In the genomic region with DNA sequence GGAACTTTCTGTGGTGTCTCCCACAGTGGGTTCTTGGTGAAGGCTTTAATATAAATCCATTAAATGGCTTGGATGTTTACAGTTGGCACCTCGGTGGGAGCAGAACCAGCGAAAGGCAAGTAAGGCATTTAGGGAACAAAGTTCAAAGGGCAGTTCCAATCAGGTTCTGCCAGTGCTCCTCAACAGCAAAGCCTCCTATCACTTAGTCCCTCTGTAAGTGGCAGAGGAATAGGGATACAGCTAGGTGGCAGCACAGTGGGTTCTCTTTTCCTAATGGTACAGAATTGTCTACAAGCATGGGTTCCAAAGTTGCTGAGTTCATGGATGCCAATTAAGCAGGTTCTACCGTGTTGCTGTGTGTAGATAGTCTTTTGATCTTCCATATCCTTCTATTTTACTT, we compare ENCODE assay signal across 12 mouse cellular contexts. TPM values are rescaled to one million over a fixed set of nuclear protein-coding genes. Genes with fewer than 3 reads are reported as not detected.
DNase-seq lines count a peak whose midpoint lies in the region; ATAC-seq and TF ChIP-seq lines count a peak whose summit lies in the region.
"Had no signal": no experiment of that assay in that cellular context is flagged by ENCODE, and none has a peak within 500 bp of the region (broad histone marks: within the 10 kb centered on the region; RNA-seq: fewer than 3 reads in every experiment).

No protein-coding gene starts in this region.

- 49% methylated on average over 3 of the region's 3 CpGs for WGBS in lung, postnatal 0 days
- 50% methylated on average over 3 of the region's 3 CpGs for WGBS in kidney, postnatal 0 days
- 35% methylated on average over 3 of the region's 3 CpGs for WGBS in stomach, postnatal 0 days

- H3K9me3 ChIP-seq in lung, postnatal 0 days (ENCODE audit: low read length): no peaks in the 10 kb centered on the region
- H3K9me3 ChIP-seq in kidney, postnatal 0 days (replicated peaks; ENCODE audit: low read length): no peaks in the 10 kb centered on the region
- no peaks in the 10 kb centered on the region for H3K9me3 ChIP-seq in stomach, postnatal 0 days (ENCODE audit: control insufficient read depth, low read length)
- H3K9me3 ChIP-seq: forebrain, embryonic 12.5 days; hindbrain, embryonic 13.5 days had no signal

- no peak for DNase-seq in gastrocnemius, adult 2 months
- DNase-seq in gastrocnemius, adult 8-10 months (ENCODE audit: low spot score in 2 of 2): no peak
- DNase-seq in lung, postnatal 0 days (ENCODE audit: low spot score): peak; percentile 29
- no peak for DNase-seq in lung, postnatal 25 days (ENCODE audit: low spot score)
- peak; percentile 9 for DNase-seq in kidney, postnatal 0 days (ENCODE audit: low spot score)
- peak; percentile 30 for DNase-seq in stomach, postnatal 0 days (ENCODE audit: low spot score)
- DNase-seq in frontal cortex, postnatal 14 days (ENCODE audit: low spot score in 2 of 2): no peak
- DNase-seq in left cerebral cortex, adult 11 months (ENCODE audit: low spot score): no peak
- DNase-seq: lung, postnatal 10 days; thymus, postnatal 36 days had no signal

- H3K4me1 ChIP-seq in lung, postnatal 0 days (ENCODE audit: insufficient read depth, low read depth, low read length): peaks cover 3% of the 10 kb centered on the region; the same call in 1 of the 2 replicates
- H3K4me1 ChIP-seq in kidney, postnatal 0 days (replicated peaks; ENCODE audit: insufficient read depth, low read length): no peaks in the 10 kb centered on the region
- 0 out of 2 replicates have a peak, but pooled peaks cover 2% of the 10 kb centered on the region for H3K4me1 ChIP-seq in stomach, postnatal 0 days (replicated peaks; ENCODE audit: control insufficient read depth, insufficient read depth)

- no peak overlapping the region for H3K9ac ChIP-seq in lung, postnatal 0 days (replicated peaks; ENCODE audit: low read depth)
- no peak overlapping the region for H3K9ac ChIP-seq in kidney, postnatal 0 days (ENCODE audit: low read depth, low read length)
- no peak overlapping the region for H3K9ac ChIP-seq in stomach, postnatal 0 days (ENCODE audit: low read length)

- no peak overlapping the region for H3K27ac ChIP-seq in gastrocnemius, adult 2 months
- H3K27ac ChIP-seq in lung, postnatal 0 days (ENCODE audit: low read length): no peak overlapping the region
- no peak overlapping the region for H3K27ac ChIP-seq in kidney, postnatal 0 days
- no peak overlapping the region for H3K27ac ChIP-seq in stomach, postnatal 0 days (replicated peaks)
- H3K27ac ChIP-seq: forebrain, embryonic 12.5 days; hindbrain, embryonic 13.5 days had no signal

- no peak overlapping the region for H3K4me2 ChIP-seq in lung, postnatal 0 days (replicated peaks; ENCODE audit: low read depth, low read length)
- H3K4me2 ChIP-seq in kidney, postnatal 0 days (ENCODE audit: low read length): no peak overlapping the region
- no peak overlapping the region for H3K4me2 ChIP-seq in stomach, postnatal 0 days (replicated peaks; ENCODE audit: low read depth)

- no peak for TF ChIP-seq EP300 in lung, postnatal 0 days (IDR thresholded peaks at IDR 0.05)
- TF ChIP-seq EP300 in stomach, postnatal 0 days (optimal IDR thresholded peaks at IDR 0.05): no peak

- TF ChIP-seq CTCF in gastrocnemius, adult 2 months (IDR thresholded peaks at IDR 0.05): peak; percentile 38
- TF ChIP-seq CTCF in lung, postnatal 0 days (IDR thresholded peaks at IDR 0.05): peak; percentile 57
- peak; percentile 53; the same call in 1 of the 2 replicates for TF ChIP-seq CTCF in kidney, postnatal 0 days (IDR thresholded peaks at IDR 0.05; ENCODE audit: low read depth)
- TF ChIP-seq CTCF in stomach, postnatal 0 days (IDR thresholded peaks at IDR 0.05; ENCODE audit: low read depth): peak; percentile 68

- no peaks in the 10 kb centered on the region for H3K36me3 ChIP-seq in lung, postnatal 0 days (ENCODE audit: insufficient read depth, low read length)
- no peaks in the 10 kb centered on the region for H3K36me3 ChIP-seq in kidney, postnatal 0 days (ENCODE audit: insufficient read depth, low read length)
- no peaks in the 10 kb centered on the region for H3K36me3 ChIP-seq in stomach, postnatal 0 days (ENCODE audit: control insufficient read depth, insufficient read depth, low read length)
- H3K36me3 ChIP-seq: forebrain, embryonic 12.5 days; hindbrain, embryonic 13.5 days had no signal

- no peaks in the 10 kb centered on the region for H3K27me3 ChIP-seq in lung, postnatal 0 days (replicated peaks; ENCODE audit: insufficient read depth, low read length)
- H3K27me3 ChIP-seq in kidney, postnatal 0 days (ENCODE audit: insufficient read depth, low read length): no peaks in the 10 kb centered on the region
- H3K27me3 ChIP-seq in stomach, postnatal 0 days (ENCODE audit: control insufficient read depth, insufficient read depth, low read length): no peaks in the 10 kb centered on the region
- H3K27me3 ChIP-seq: hindbrain, embryonic 13.5 days had no signal

- intact Hi-C loops in gastrocnemius, adult 2 months (cut with DNase I): no loop called here

- ATAC-seq in lung, postnatal 0 days: no peak
- ATAC-seq in kidney, postnatal 0 days (replicated peaks; ENCODE audit: low FRiP score, low read depth): no peak
- ATAC-seq in stomach, postnatal 0 days (ENCODE audit: low FRiP score, low TSS enrichment): no peak

- no peak overlapping the region for H3K4me3 ChIP-seq in gastrocnemius, adult 2 months
- no peak overlapping the region for H3K4me3 ChIP-seq in lung, postnatal 0 days (ENCODE audit: low read depth, low read length)
- no peak overlapping the region for H3K4me3 ChIP-seq in kidney, postnatal 0 days (replicated peaks; ENCODE audit: low read depth, low read length)
- H3K4me3 ChIP-seq in stomach, postnatal 0 days (ENCODE audit: low read depth, low read length): no peak overlapping the region

RNA-seq across cellular contexts. Expression of gene Ehhadh, which starts 1.0 kb away (rescaled TPM):
- 1 to 10 TPM; 5.7 to 6.8 TPM for total RNA-seq in gastrocnemius, adult 2 months (2021)
- 1 to 10 TPM; 6.1 to 8.3 (median 7.1) TPM for total RNA-seq in gastrocnemius, adult 8-10 months (2022)
- polyA plus RNA-seq in lung, postnatal 0 days (2015; fragmentation: Nextera tagmentation; extraction: Ambion mirVana): 2.0 and 2.5 TPM in 2 replicates
- 16.5 and 17.8 TPM in 2 replicates for polyA plus RNA-seq in kidney, postnatal 0 days (2015; fragmentation: Nextera tagmentation; extraction: Ambion mirVana)
- polyA plus RNA-seq in stomach, postnatal 0 days (2015; fragmentation: Nextera tagmentation; extraction: Ambion mirVana): 29.0 and 30.9 TPM in 2 replicates

RNA-seq across cellular contexts. Expression of gene Map3k13, which starts 5.6 kb away (rescaled TPM):
- total RNA-seq in gastrocnemius, adult 2 months (2021): under 1 TPM; 0.70 to 0.74 TPM
- under 1 TPM; 0.56 to 0.75 (median 0.61) TPM for total RNA-seq in gastrocnemius, adult 8-10 months (2022)
- polyA plus RNA-seq in lung, postnatal 0 days (2015; fragmentation: Nextera tagmentation; extraction: Ambion mirVana): 0.37 TPM in 2 replicates
- 0.53 and 0.66 TPM in 2 replicates for polyA plus RNA-seq in kidney, postnatal 0 days (2015; fragmentation: Nextera tagmentation; extraction: Ambion mirVana)
- polyA plus RNA-seq in stomach, postnatal 0 days (2015; fragmentation: Nextera tagmentation; extraction: Ambion mirVana): 0.40 and 0.50 TPM in 2 replicates

Comparison
In these comparisons a context has a peak if more than half of its experiments do, and no peak if none do; other contexts are left out.
1. DNase-seq: peak in lung, postnatal 0 days (single experiment), kidney, postnatal 0 days (single experiment) and stomach, postnatal 0 days (single experiment); none in gastrocnemius, adult 2 months (single experiment), gastrocnemius, adult 8-10 months (0 of 2), lung, postnatal 25 days (single experiment), frontal cortex, postnatal 14 days (0 of 2) and left cerebral cortex, adult 11 months (single experiment).
2. Peak in every context shown above with its lines, with median percentiles within 50 percentile points of each other: CTCF ChIP-seq.